Mouse (Mus musculus) heart, embryonic 10.5 days (tissue): Measurements from ENCODE around the gene Zfp148. TPM values are rescaled to one million over a fixed set of nuclear protein-coding genes. Genes with fewer than 3 reads are reported as not detected.
"Not testable (repeated sequence)": the region's sequence is repeated elsewhere in the genome, so short reads cannot be mapped to it uniquely, and the experiment has no call there.

Experiments
- DNase-seq: peaks from one replicate; pipeline ENCODE4 v3.0.0-alpha.2; 2017; ENCODE audit warnings: low spot score
- H3K27ac ChIP-seq: fragments of 300-500 bp; sonication (generic); 2 replicates; pipeline ENCODE4 v1.5.1; 2016; ENCODE audit warnings: mild to moderate bottlenecking
- H3K27me3 ChIP-seq: fragments of 300-500 bp; sonication (generic); 2 replicates; pipeline ENCODE4 v1.6.1; 2016; ENCODE audit warnings: mild to moderate bottlenecking; ENCODE audit not compliant: poor library complexity, insufficient read depth, severe bottlenecking
- H3K36me3 ChIP-seq: fragments of 300-500 bp; sonication (generic); 2 replicates; pipeline ENCODE4 v1.6.1; 2016; ENCODE audit warnings: mild to moderate bottlenecking, moderate library complexity
- H3K4me1 ChIP-seq: fragments of 300-500 bp; sonication (generic); 2 replicates; pipeline ENCODE4 v1.6.1; 2016; ENCODE audit warnings: mild to moderate bottlenecking
- H3K4me3 ChIP-seq: fragments of 300-500 bp; sonication (generic); 2 replicates; pipeline ENCODE4 v1.5.1; 2016; ENCODE audit warnings: mild to moderate bottlenecking, moderate library complexity
- H3K9me3 ChIP-seq: fragments of 300-500 bp; sonication (generic); 2 replicates; pipeline ENCODE4 v1.6.1; 2016; ENCODE audit warnings: mild to moderate bottlenecking, moderate library complexity
- WGBS: fragments of 180-500 bp; shearing (Covaris S2); methylation state at CpG from one replicate; pipeline ENCODE4 v1.1.7; 2016; 5-methylcytosine and 5-hydroxymethylcytosine counted together
- polyA plus RNA-seq: library from polyadenylated mRNA; unstranded; fragments of >200 nt; fragmentation: Nextera tagmentation; extraction: Ambion mirVana; gene quantifications from 2 replicates; pipeline ENCODE4 v1.2.1, GENCODE M21; 2016

The Zfp148 gene
- polyA plus RNA-seq, 1 experiment from 2014 or later = 38.0 TPM

DNA sequence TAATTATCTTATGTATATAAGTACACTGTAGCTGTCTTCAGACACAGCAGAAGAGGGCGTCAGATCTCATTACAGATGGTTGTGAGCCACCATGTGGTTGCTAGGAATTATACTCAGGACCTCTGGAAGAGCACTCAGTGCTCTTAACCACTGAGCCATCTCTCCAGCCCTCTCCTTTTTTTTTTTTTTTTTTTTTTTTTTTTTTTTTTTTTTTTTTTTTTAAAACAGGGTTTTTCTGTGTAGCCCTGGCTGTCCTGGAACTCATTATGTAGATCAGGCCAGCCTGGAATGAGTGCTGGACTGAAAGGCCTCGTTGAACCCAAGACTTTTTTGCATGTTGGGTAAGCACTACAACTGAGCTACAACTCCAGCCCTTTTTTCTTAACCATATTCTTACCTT is 3.4 kb downstream of the Zfp148 start:
- 83% methylated on average over 2 of the region's 2 CpGs for WGBS
- H3K36me3 ChIP-seq, DNase-seq: not testable (repeated sequence)

DNA sequence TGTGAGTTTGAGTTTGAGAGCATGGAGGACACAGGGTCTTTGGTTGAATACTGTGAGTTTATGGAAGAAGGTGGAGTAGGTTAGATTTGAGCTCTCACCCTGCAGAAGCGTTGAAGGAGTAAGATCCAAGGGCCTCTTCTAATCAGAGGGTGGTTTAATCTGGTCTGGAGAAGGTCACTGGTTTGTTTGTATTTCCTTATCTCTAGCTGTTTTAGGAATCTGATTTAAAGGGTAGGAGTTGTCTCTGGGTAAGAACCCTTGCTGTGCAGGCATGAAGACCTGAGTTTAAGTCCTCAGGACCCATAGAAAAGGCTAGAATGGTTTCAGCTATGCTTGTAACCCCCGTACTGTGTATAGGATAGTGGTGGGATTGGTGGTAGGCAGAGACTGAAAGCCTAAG is 6.4 kb downstream of the Zfp148 start:
- H3K27me3 ChIP-seq = no peaks in the 10 kb centered on the region
- peaks cover 2% of the 10 kb centered on the region; the same call in 1 of the 2 replicates for H3K36me3 ChIP-seq
- H3K4me1 ChIP-seq = peaks cover 9% of the 10 kb centered on the region; the same call in 1 of the 2 replicates
- no peak for DNase-seq
- H3K27ac ChIP-seq = no peak overlapping the region
- H3K9me3 ChIP-seq = no peaks in the 10 kb centered on the region
- 42% methylated on average over 2 of the region's 2 CpGs for WGBS
- H3K4me3 ChIP-seq = no peak overlapping the region

More for the DNA sequence above, 3.4 kb downstream of the Zfp148 start:
- H3K4me3 ChIP-seq, H3K27me3 ChIP-seq, H3K27ac ChIP-seq, H3K9me3 ChIP-seq: not testable (repeated sequence)
- H3K4me1 ChIP-seq = peaks cover 18% of the 10 kb centered on the region; the same call in 1 of the 2 replicates

DNA sequence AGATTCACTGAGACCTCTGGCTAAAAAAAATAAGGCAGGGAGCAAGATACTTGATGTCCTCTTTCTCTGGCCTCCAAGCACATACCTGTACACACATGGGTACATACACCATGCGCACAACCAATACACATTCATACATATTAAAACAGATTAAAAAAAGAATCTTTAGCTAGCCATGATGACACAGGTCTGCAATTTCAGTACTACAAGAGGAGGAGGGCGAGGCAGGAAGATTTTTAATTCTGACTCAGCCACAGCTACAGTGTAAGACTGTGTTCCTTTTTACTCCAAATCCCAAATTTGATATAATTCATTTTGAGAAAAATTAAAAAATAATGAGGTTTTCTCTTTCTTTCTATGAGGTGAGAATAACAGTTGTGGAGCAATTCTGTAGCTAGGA is 6.8 kb downstream of the Zfp148 start:
- no peak for DNase-seq
- Histone ChIP-seq H3K4me1 (peaks cover 6% of the 10 kb centered on the region; the same call in 1 of the 2 replicates), H3K27ac (no peak overlapping the region), H3K9me3 (no peaks in the 10 kb centered on the region), H3K27me3 (no peaks in the 10 kb centered on the region), H3K4me3 (no peak overlapping the region), H3K36me3 (peaks cover 2% of the 10 kb centered on the region; the same call in 1 of the 2 replicates)
- 93% methylated on average over 2 of the region's 2 CpGs for WGBS

DNA sequence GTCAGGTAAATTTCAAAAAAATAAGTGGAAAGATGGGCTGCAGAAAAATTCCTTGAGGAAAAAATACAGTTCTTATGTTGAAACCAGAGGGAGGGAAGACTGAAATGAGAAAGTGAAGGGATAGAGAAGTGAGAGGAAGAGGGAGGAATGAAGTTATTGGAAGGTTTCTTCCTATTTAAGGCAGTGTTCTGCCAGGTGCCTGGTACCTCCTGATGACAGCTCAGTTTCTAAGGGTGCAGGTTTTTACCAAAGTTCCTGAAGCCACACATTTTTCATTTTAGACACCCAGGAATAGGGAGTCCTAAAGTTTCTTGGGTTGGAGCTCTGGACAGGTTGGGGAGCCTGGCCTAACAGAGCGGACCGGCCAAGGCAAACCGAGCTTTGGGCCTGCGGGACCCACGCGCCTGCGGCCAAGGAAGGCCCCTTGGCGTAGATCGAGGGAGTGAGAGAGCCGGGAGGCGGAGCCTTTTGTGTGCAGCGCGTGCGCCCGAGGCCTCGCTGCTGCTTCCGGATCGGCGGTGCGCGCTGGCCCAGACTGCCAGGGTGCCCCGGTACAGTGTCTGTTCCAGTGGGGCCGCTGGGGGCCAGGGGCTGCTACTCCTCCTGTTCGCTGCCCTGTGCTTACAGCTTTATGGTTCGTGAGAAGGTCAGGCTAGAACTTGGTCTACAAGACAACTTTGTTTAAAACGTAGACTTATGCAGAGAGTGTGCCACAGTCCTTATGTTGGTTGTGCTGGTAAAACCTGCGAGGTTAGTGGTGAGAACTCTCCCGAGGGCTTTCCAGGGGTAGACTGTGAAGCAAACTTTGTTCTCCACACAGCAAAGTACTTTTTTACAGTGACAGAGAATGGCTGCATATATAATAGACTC is 19.5 kb downstream of the Zfp148 start:
- H3K36me3 ChIP-seq = 0 out of 2 replicates have a peak, but pooled peaks cover 2% of the 10 kb centered on the region
- H3K27ac ChIP-seq = peak overlapping the region; percentile 78
- 1% methylated on average over 28 of the region's 28 CpGs for WGBS
- peak; percentile 92 for DNase-seq
- no peaks in the 10 kb centered on the region for H3K27me3 ChIP-seq
- H3K4me1 ChIP-seq = peaks cover 20% of the 10 kb centered on the region; the same call in 1 of the 2 replicates
- no peaks in the 10 kb centered on the region for H3K9me3 ChIP-seq
- H3K4me3 ChIP-seq = peak overlapping the region; percentile 53

GRCm38 (mm10) chr16:33400943-33401342 is 20.3 kb downstream of the Zfp148 start:
- DNase-seq = no peak
- WGBS = 36% methylated on average over 4 of the region's 4 CpGs
- Histone ChIP-seq H3K9me3 (no peaks in the 10 kb centered on the region), H3K36me3 (0 out of 2 replicates have a peak, but pooled peaks cover 2% of the 10 kb centered on the region), H3K4me3 (peak overlapping the region; percentile 53; the same call in 1 of the 2 replicates), H3K4me1 (peaks cover 20% of the 10 kb centered on the region; the same call in 1 of the 2 replicates), H3K27ac (no peak overlapping the region; the same call in 1 of the 2 replicates), H3K27me3 (no peaks in the 10 kb centered on the region)

DNA sequence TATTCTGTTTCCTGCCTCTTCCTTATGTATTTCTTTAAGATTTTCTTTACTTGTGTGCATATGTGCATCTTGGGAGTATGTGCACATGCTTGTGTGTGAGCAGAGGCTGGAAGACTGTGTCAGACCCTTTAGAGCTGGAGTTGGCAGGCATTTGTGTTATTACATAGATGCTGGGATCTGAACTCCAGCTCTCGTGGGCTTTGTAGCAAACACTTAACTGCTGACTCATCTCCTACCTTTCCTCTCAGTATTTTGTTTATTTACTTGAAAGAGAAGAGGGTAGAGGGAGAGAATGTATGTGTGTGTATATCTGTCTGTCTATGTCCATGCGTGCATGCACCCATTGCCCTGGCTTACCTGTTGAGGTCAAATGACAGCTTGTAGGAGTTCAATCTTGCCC is 22.6 kb downstream of the Zfp148 start:
- H3K27me3 ChIP-seq = no peaks in the 10 kb centered on the region
- no peaks in the 10 kb centered on the region for H3K9me3 ChIP-seq
- DNase-seq = no peak
- peaks cover 20% of the 10 kb centered on the region; the same call in 1 of the 2 replicates for H3K4me1 ChIP-seq
- no peak overlapping the region for H3K4me3 ChIP-seq
- H3K27ac ChIP-seq = no peak overlapping the region
- 0 out of 2 replicates have a peak, but pooled peaks cover 2% of the 10 kb centered on the region for H3K36me3 ChIP-seq
- WGBS = 82% methylated on average over 2 of the region's 2 CpGs

GRCm38 (mm10) chr16:33404055-33404454 is 23.4 kb downstream of the Zfp148 start:
- H3K27ac ChIP-seq = no peak overlapping the region
- H3K36me3 ChIP-seq = 0 out of 2 replicates have a peak, but pooled peaks cover 2% of the 10 kb centered on the region
- H3K4me1 ChIP-seq = peaks cover 20% of the 10 kb centered on the region; the same call in 1 of the 2 replicates
- no peaks in the 10 kb centered on the region for H3K9me3 ChIP-seq
- H3K27me3 ChIP-seq = no peaks in the 10 kb centered on the region
- WGBS = 89% methylated on average over 3 of the region's 3 CpGs
- no peak overlapping the region for H3K4me3 ChIP-seq
- no peak for DNase-seq

DNA sequence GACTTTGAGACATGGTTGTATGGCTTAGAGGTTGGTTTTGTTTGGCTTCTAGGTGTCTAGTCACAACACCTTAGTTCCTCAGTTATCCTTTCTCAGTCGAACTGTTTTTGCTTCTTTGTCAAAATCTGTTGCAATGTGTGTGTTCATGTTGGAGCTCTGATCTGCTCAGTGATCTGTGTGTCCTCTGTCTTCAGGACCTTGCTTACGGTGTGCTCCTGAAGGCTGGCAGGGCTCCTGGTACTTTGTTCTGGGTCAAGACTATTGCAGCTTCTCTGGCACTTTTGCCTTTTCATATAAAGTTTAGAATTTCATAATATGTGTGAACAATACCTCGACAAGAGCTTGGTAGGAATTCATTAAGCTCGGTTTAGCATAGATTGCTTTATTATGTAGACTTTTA is 24.9 kb downstream of the Zfp148 start:
- Histone ChIP-seq H3K4me3 (no peak overlapping the region), H3K27ac (no peak overlapping the region), H3K27me3 (no peaks in the 10 kb centered on the region), H3K9me3 (no peaks in the 10 kb centered on the region), H3K36me3 (0 out of 2 replicates have a peak, but pooled peaks cover 2% of the 10 kb centered on the region), H3K4me1 (peaks cover 15% of the 10 kb centered on the region; the same call in 1 of the 2 replicates)
- no peak for DNase-seq
- WGBS = 85% methylated on average over 4 of the region's 4 CpGs

DNA sequence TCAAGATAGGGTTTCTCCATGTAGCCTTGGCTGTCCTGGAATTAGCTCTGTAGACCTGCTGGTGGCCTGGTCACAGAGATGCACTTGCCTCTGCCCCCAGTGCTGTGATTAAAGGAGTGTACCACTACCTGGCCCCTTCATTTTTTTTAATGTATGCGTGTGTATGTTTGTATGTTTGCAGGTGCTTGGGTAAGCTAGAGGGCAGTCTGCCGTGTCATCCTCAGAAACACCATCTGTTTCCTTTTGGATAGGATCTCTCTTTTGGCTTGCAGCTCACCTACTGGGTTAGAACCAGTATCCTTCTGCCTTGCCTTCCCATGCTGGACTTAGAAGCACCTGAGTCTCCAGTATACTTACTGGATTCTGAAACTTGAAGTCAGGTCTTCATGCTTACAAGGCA is 29.5 kb downstream of the Zfp148 start:
- H3K27me3 ChIP-seq = no peaks in the 10 kb centered on the region
- 93% methylated on average over 2 of the region's 2 CpGs for WGBS
- H3K27ac ChIP-seq = no peak overlapping the region
- peaks cover 26% of the 10 kb centered on the region for H3K4me1 ChIP-seq
- H3K4me3 ChIP-seq = no peak overlapping the region
- no peaks in the 10 kb centered on the region for H3K36me3 ChIP-seq
- DNase-seq = no peak
- no peaks in the 10 kb centered on the region for H3K9me3 ChIP-seq

GRCm38 (mm10) chr16:33410605-33411004 is 30.0 kb downstream of the Zfp148 start:
- Histone ChIP-seq H3K9me3 (no peaks in the 10 kb centered on the region), H3K4me3 (no peak overlapping the region), H3K36me3 (no peaks in the 10 kb centered on the region), H3K27me3 (no peaks in the 10 kb centered on the region), H3K27ac (no peak overlapping the region), H3K4me1 (peaks cover 26% of the 10 kb centered on the region)
- no peak for DNase-seq
- 89% methylated on average over 1 of the region's 1 CpGs for whole genome bisulfite sequencing

DNA sequence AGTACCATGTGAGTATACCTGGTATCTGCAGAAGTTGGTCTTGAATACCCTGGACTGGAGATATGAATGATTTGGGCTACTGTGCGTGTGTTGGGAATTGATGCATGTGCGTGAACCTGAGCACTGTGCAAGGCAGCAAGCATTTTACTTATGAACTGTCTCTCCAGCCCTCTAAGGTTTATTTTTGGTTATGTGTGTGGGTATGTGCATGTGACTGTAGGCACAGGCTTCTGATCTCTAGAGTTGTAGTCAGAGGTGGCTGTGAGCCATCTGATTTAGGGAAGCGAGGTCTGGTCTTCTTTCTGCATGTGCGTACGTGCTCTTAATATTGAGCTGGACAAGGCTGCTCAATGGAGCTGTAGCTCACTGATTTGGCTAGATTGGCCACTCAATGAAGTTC is 33.6 kb downstream of the Zfp148 start:
- H3K9me3 ChIP-seq = no peaks in the 10 kb centered on the region
- peaks cover 31% of the 10 kb centered on the region for H3K4me1 ChIP-seq
- no peak overlapping the region for H3K27ac ChIP-seq
- H3K4me3 ChIP-seq = no peak overlapping the region
- DNase-seq = no peak
- H3K27me3 ChIP-seq = no peaks in the 10 kb centered on the region
- no peaks in the 10 kb centered on the region for H3K36me3 ChIP-seq
- 72% methylated on average over 5 of the region's 5 CpGs for WGBS

GRCm38 (mm10) chr16:33415607-33416006 is 35.0 kb downstream of the Zfp148 start:
- Histone ChIP-seq H3K4me3 (no peak overlapping the region), H3K27me3 (no peaks in the 10 kb centered on the region), H3K9me3 (no peaks in the 10 kb centered on the region), H3K36me3 (no peaks in the 10 kb centered on the region), H3K4me1 (peaks cover 28% of the 10 kb centered on the region), H3K27ac (no peak overlapping the region)
- DNase-seq = no peak
- WGBS = 82% methylated on average over 5 of the region's 5 CpGs

DNA sequence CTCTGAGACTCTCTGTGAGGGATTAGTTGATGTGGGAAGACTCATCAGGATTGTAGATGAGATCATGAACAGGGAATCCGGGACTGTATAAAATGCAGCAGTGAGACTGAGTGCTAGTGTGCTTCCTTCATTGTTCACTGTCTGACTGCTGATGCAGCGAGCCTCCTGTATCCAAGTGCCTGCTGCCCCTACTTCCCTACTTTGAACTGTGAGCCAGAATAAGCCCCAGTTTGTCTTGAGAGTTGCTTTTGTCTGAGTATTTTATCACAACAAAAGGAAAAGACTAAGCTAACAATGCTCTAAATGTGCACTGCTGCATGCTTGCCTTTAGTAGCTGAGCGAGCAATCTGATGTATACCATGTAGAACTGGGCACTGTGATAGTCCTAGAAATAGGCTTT is 47.7 kb downstream of the Zfp148 start:
- H3K36me3 ChIP-seq = peaks cover 45% of the 10 kb centered on the region

More for the DNA sequence above, 47.7 kb downstream of the Zfp148 start:
- DNase-seq = no peak
- H3K4me1 ChIP-seq = no peaks in the 10 kb centered on the region
- no peaks in the 10 kb centered on the region for H3K9me3 ChIP-seq
- H3K4me3 ChIP-seq = no peak overlapping the region
- 78% methylated on average over 3 of the region's 3 CpGs for WGBS
- H3K27me3 ChIP-seq = no peaks in the 10 kb centered on the region
- no peak overlapping the region for H3K27ac ChIP-seq
